Mouse (Mus musculus): Measurements from ENCODE around the gene Dnaja4. TPM values are rescaled to one million over a fixed set of nuclear protein-coding genes. Genes with fewer than 3 reads are reported as not detected.

The Dnaja4 gene
- polyA plus RNA-seq, 1 experiment from 2014 or later, result 10.2 TPM

- ATAC-seq (ENCODE audit: low FRiP score) (no peak), DNase-seq (ENCODE audit: low spot score) (no peak)
- peaks cover 29% of the 10 kb centered on the region for H3K36me3 ChIP-seq (replicated peaks; ENCODE audit: control insufficient read depth, insufficient read depth)
- H3K27ac ChIP-seq, result no peak overlapping the region
- no peak overlapping the region for H3K4me3 ChIP-seq (replicated peaks; ENCODE audit: low read length)
- 88% methylated on average over 5 of the region's 5 CpGs for WGBS
- H3K4me2 ChIP-seq (replicated peaks), result no peak overlapping the region
- H3K9me3 ChIP-seq (ENCODE audit: control insufficient read depth, low read length), result no peaks in the 10 kb centered on the region
- no peaks in the 10 kb centered on the region for H3K27me3 ChIP-seq (ENCODE audit: control insufficient read depth, insufficient read depth, low read length)
- no peak overlapping the region for H3K9ac ChIP-seq
- H3K4me1 ChIP-seq (replicated peaks; ENCODE audit: control insufficient read depth, insufficient read depth, low read length), result no peaks in the 10 kb centered on the region
Measured at GRCm38 (mm10) chr9:54708085-54708484, 9.4 kb downstream of the Dnaja4 start.

- Histone ChIP-seq H3K9me3 (ENCODE audit: control insufficient read depth, low read length) (no peaks in the 10 kb centered on the region), H3K4me1 (replicated peaks; ENCODE audit: control insufficient read depth, insufficient read depth, low read length) (no peaks in the 10 kb centered on the region), H3K4me3 (replicated peaks; ENCODE audit: low read length) (no peak overlapping the region), H3K36me3 (replicated peaks; ENCODE audit: control insufficient read depth, insufficient read depth) (peaks cover 96% of the 10 kb centered on the region), H3K4me2 (replicated peaks) (no peak overlapping the region), H3K9ac (no peak overlapping the region), H3K27me3 (ENCODE audit: control insufficient read depth, insufficient read depth, low read length) (no peaks in the 10 kb centered on the region), H3K27ac (no peak overlapping the region)
- DNase-seq (ENCODE audit: low spot score) (no peak), ATAC-seq (ENCODE audit: low FRiP score) (no peak)
- WGBS, result 98% methylated on average over 3 of the region's 3 CpGs
Measured at GRCm38 (mm10) chr9:54715776-54716175, 17.1 kb downstream of the Dnaja4 start.

GRCm38 (mm10) chr9:54717527-54717926 lies 18.9 kb downstream of the Dnaja4 start:
- Histone ChIP-seq H3K36me3 (replicated peaks; ENCODE audit: control insufficient read depth, insufficient read depth) (peaks cover 90% of the 10 kb centered on the region), H3K9me3 (ENCODE audit: control insufficient read depth, low read length) (no peaks in the 10 kb centered on the region), H3K27me3 (ENCODE audit: control insufficient read depth, insufficient read depth, low read length) (no peaks in the 10 kb centered on the region), H3K4me1 (replicated peaks; ENCODE audit: control insufficient read depth, insufficient read depth, low read length) (no peaks in the 10 kb centered on the region), H3K27ac (no peak overlapping the region), H3K4me2 (replicated peaks) (no peak overlapping the region), H3K9ac (no peak overlapping the region), H3K4me3 (replicated peaks; ENCODE audit: low read length) (no peak overlapping the region)
- WGBS, result 86% methylated on average over 3 of the region's 3 CpGs
- DNase-seq (ENCODE audit: low spot score), result no peak
- no peak for ATAC-seq (ENCODE audit: low FRiP score)

- Histone ChIP-seq H3K4me1 (replicated peaks; ENCODE audit: control insufficient read depth, insufficient read depth, low read length) (no peaks in the 10 kb centered on the region), H3K4me2 (replicated peaks) (no peak overlapping the region), H3K4me3 (replicated peaks; ENCODE audit: low read length) (no peak overlapping the region), H3K27me3 (ENCODE audit: control insufficient read depth, insufficient read depth, low read length) (no peaks in the 10 kb centered on the region), H3K9ac (no peak overlapping the region), H3K9me3 (ENCODE audit: control insufficient read depth, low read length) (no peaks in the 10 kb centered on the region), H3K27ac (no peak overlapping the region), H3K36me3 (replicated peaks; ENCODE audit: control insufficient read depth, insufficient read depth) (peaks cover 92% of the 10 kb centered on the region)
- 86% methylated on average over 7 of the region's 7 CpGs for WGBS
- ATAC-seq (ENCODE audit: low FRiP score) (no peak), DNase-seq (ENCODE audit: low spot score) (no peak)
Measured at GRCm38 (mm10) chr9:54722156-54722555, 23.5 kb downstream of the Dnaja4 start.

GRCm38 (mm10) chr9:54722596-54722995 lies 23.9 kb downstream of the Dnaja4 start:
- no peak overlapping the region for H3K27ac ChIP-seq
- no peak overlapping the region for H3K9ac ChIP-seq
- DNase-seq (ENCODE audit: low spot score) (no peak), ATAC-seq (ENCODE audit: low FRiP score) (no peak)
- peaks cover 92% of the 10 kb centered on the region for H3K36me3 ChIP-seq (replicated peaks; ENCODE audit: control insufficient read depth, insufficient read depth)
- H3K4me3 ChIP-seq (replicated peaks; ENCODE audit: low read length), result no peak overlapping the region
- no peaks in the 10 kb centered on the region for H3K4me1 ChIP-seq (replicated peaks; ENCODE audit: control insufficient read depth, insufficient read depth, low read length)
- no peaks in the 10 kb centered on the region for H3K9me3 ChIP-seq (ENCODE audit: control insufficient read depth, low read length)
- no peak overlapping the region for H3K4me2 ChIP-seq (replicated peaks)
- WGBS, result 94% methylated on average over 4 of the region's 4 CpGs
- no peaks in the 10 kb centered on the region for H3K27me3 ChIP-seq (ENCODE audit: control insufficient read depth, insufficient read depth, low read length)

- 88% methylated on average over 5 of the region's 5 CpGs for WGBS
- Histone ChIP-seq H3K27ac (no peak overlapping the region), H3K9me3 (ENCODE audit: control insufficient read depth, low read length) (no peaks in the 10 kb centered on the region), H3K9ac (no peak overlapping the region), H3K4me3 (replicated peaks; ENCODE audit: low read length) (no peak overlapping the region), H3K36me3 (replicated peaks; ENCODE audit: control insufficient read depth, insufficient read depth) (peaks cover 92% of the 10 kb centered on the region), H3K4me1 (replicated peaks; ENCODE audit: control insufficient read depth, insufficient read depth, low read length) (no peaks in the 10 kb centered on the region), H3K27me3 (ENCODE audit: control insufficient read depth, insufficient read depth, low read length) (no peaks in the 10 kb centered on the region), H3K4me2 (replicated peaks) (no peak overlapping the region)
- DNase-seq (ENCODE audit: low spot score), result no peak
- ATAC-seq (ENCODE audit: low FRiP score), result no peak
Measured at GRCm38 (mm10) chr9:54726315-54726714, 27.6 kb downstream of the Dnaja4 start.

- peaks cover 34% of the 10 kb centered on the region for H3K36me3 ChIP-seq (replicated peaks; ENCODE audit: control insufficient read depth, insufficient read depth)
- H3K4me1 ChIP-seq (replicated peaks; ENCODE audit: control insufficient read depth, insufficient read depth, low read length), result peaks cover 13% of the 10 kb centered on the region; the same call in 1 of the 2 replicates
- H3K27me3 ChIP-seq (ENCODE audit: control insufficient read depth, insufficient read depth, low read length), result no peaks in the 10 kb centered on the region
- no peaks in the 10 kb centered on the region for H3K9me3 ChIP-seq (ENCODE audit: control insufficient read depth, low read length)
- ATAC-seq (ENCODE audit: low FRiP score), result no peak
- no peak overlapping the region for H3K9ac ChIP-seq
- H3K4me3 ChIP-seq (replicated peaks; ENCODE audit: low read length), result no peak overlapping the region
- no peak overlapping the region for H3K27ac ChIP-seq
- DNase-seq (ENCODE audit: low spot score), result peak; percentile 53
- H3K4me2 ChIP-seq (replicated peaks), result no peak overlapping the region
- WGBS, result 95% methylated on average over 2 of the region's 2 CpGs
Measured at GRCm38 (mm10) chr9:54732122-54732521, 33.4 kb downstream of the Dnaja4 start.

- no peaks in the 10 kb centered on the region for H3K9me3 ChIP-seq (ENCODE audit: control insufficient read depth, low read length)
- H3K4me1 ChIP-seq (replicated peaks; ENCODE audit: control insufficient read depth, insufficient read depth, low read length), result peaks cover 13% of the 10 kb centered on the region; the same call in 1 of the 2 replicates
- peak within 1 kb of the TSS; percentile 82 for H3K9ac ChIP-seq
- DNase-seq (ENCODE audit: low spot score), result peak; percentile 98
- peak within 1 kb of the TSS; percentile 61 for H3K4me3 ChIP-seq (replicated peaks; ENCODE audit: low read length)
- no peaks in the 10 kb centered on the region for H3K27me3 ChIP-seq (ENCODE audit: control insufficient read depth, insufficient read depth, low read length)
- 2% methylated on average over 32 of the region's 32 CpGs for WGBS
- peaks cover 15% of the 10 kb centered on the region for H3K36me3 ChIP-seq (replicated peaks; ENCODE audit: control insufficient read depth, insufficient read depth)
- peak within 1 kb of the TSS; percentile 57 for H3K27ac ChIP-seq
- H3K4me2 ChIP-seq (replicated peaks), result peak within 1 kb of the TSS; percentile 73
- ATAC-seq (ENCODE audit: low FRiP score), result peak; percentile 94
Measured at GRCm38 (mm10) chr9:54733921-54734638, 35.4 kb downstream of the Dnaja4 start, which contains the start of gene Wdr61. Wdr61 (minus strand) TSS chr9:54734519.

- Histone ChIP-seq H3K27ac (no peak overlapping the region; the same call in 1 of the 2 replicates), H3K9ac (peak overlapping the region; percentile 82; the same call in 1 of the 2 replicates)
Measured at GRCm38 (mm10) chr9:54734639-54735252, 36.1 kb downstream of the Dnaja4 start.

More at GRCm38 (mm10) chr9:54734639-54735252, 36.1 kb downstream of the Dnaja4 start:
- ATAC-seq (ENCODE audit: low FRiP score) (no peak), DNase-seq (ENCODE audit: low spot score) (no peak)
- no peaks in the 10 kb centered on the region for H3K27me3 ChIP-seq (ENCODE audit: control insufficient read depth, insufficient read depth, low read length)
- H3K36me3 ChIP-seq (replicated peaks; ENCODE audit: control insufficient read depth, insufficient read depth), result peaks cover 8% of the 10 kb centered on the region
- no peaks in the 10 kb centered on the region for H3K9me3 ChIP-seq (ENCODE audit: control insufficient read depth, low read length)
- H3K4me2 ChIP-seq (replicated peaks), result peak overlapping the region; percentile 73
- H3K4me3 ChIP-seq (replicated peaks; ENCODE audit: low read length), result peak overlapping the region; percentile 61
- 20% methylated on average over 11 of the region's 11 CpGs for WGBS
- peaks cover 13% of the 10 kb centered on the region; the same call in 1 of the 2 replicates for H3K4me1 ChIP-seq (replicated peaks; ENCODE audit: control insufficient read depth, insufficient read depth, low read length)

All from hindbrain, embryonic 14.5 days (tissue).